Mouse (Mus musculus) kidney, adult 2 months (tissue): Measurements from ENCODE around the gene Sptb.

Source experiments
- CTCF ChIP-seq: fragments of 200-500 bp; conservative IDR thresholded peaks from 2 replicates; pipeline ENCODE4 v1.5.1; 2011; ENCODE audit warnings: low read depth, mild to moderate bottlenecking, control low read depth, low read length, moderate library complexity, mixed read lengths; ENCODE audit not compliant: insufficient read depth, insufficient read length
- POLR2A ChIP-seq: fragments of 200-500 bp; IDR thresholded peaks from one replicate; pipeline ENCODE4 v1.6.1; 2011; ENCODE audit warnings: low read depth, low read length, control low read depth

- TF ChIP-seq CTCF (no peak), POLR2A (no peak)
Observed at GRCm38 (mm10) chr12:76614868-76615579, 95.3 kb downstream of the Sptb start.
